In the genomic region with DNA sequence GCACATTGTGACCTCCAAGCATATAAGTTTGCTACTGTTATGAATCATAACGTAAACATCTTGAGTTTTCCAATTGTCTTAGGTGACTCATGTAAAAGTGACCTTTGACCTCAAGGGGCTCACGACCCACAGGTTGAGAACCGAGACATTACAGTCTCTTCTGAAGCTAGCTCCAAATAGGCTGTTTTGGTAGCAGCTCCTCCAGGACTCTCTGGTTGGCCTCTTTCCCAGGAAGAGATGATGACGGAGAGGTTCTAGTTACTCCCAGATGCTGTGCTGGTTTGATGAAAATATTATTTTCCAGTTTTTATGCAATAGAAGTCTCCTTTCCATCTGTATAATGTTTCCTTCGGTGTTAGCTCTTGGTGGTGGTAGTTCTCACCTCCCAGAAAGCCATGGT, we compare ENCODE assay signal across 19 mouse cellular contexts. TPM values are rescaled to one million over a fixed set of nuclear protein-coding genes. Genes with fewer than 3 reads are reported as not detected.
"Had no signal": no experiment of that assay in that cellular context is flagged by ENCODE, and none has a peak within 500 bp of the region (broad histone marks: within the 10 kb centered on the region; RNA-seq: fewer than 3 reads in every experiment).

No protein-coding gene starts in this region.

- H3K27ac ChIP-seq: kidney, embryonic 15.5 days; liver, embryonic 14.5 days; midbrain, embryonic 10.5 days; midbrain, embryonic 15.5 days; neural tube, embryonic 12.5 days had no signal

- H3K4me3 ChIP-seq: kidney, embryonic 15.5 days; midbrain, embryonic 10.5 days; midbrain, embryonic 15.5 days; neural tube, embryonic 12.5 days had no signal

- H3K27me3 ChIP-seq: kidney, embryonic 15.5 days; midbrain, embryonic 15.5 days; neural tube, embryonic 12.5 days had no signal

- H3K9me3 ChIP-seq: kidney, embryonic 15.5 days; midbrain, embryonic 10.5 days; midbrain, embryonic 15.5 days; neural tube, embryonic 12.5 days had no signal

- H3K4me1 ChIP-seq: midbrain, embryonic 10.5 days; midbrain, embryonic 15.5 days; neural tube, embryonic 12.5 days had no signal

- H3K4me2 ChIP-seq: kidney, embryonic 15.5 days; midbrain, embryonic 15.5 days; neural tube, embryonic 12.5 days had no signal

- DNase-seq: kidney, adult 2 months; kidney, postnatal 14 days; lung, postnatal 4 days; thymus, adult 2 months; thymus, postnatal 25 days had no signal

- H3K36me3 ChIP-seq: midbrain, embryonic 10.5 days; midbrain, embryonic 15.5 days; neural tube, embryonic 12.5 days had no signal

- ATAC-seq: intestine, embryonic 16.5 days; lung, postnatal 0 days; midbrain, embryonic 15.5 days had no signal

- H3K9ac ChIP-seq: kidney, embryonic 15.5 days; liver, embryonic 14.5 days; midbrain, embryonic 15.5 days; neural tube, embryonic 12.5 days had no signal

RNA-seq across cellular contexts. Expression of a gene that starts 6.7 kb away (rescaled TPM):
- total RNA-seq: monocyte, adult 5-6 weeks; neutrophil, adult 5-6 weeks had no signal

RNA-seq across cellular contexts. Expression of a gene that starts 11.4 kb away (rescaled TPM):
- total RNA-seq: layer of hippocampus, postnatal 14 days; left cerebral cortex, adult 18-20 months; monocyte, adult 5-6 weeks had no signal

RNA-seq across cellular contexts. Expression of a gene that starts 33.7 kb away (rescaled TPM):
- total RNA-seq: liver, adult 2 months; monocyte, adult 5-6 weeks had no signal
- polyA plus RNA-seq: large intestine, adult 2 months; limb, embryonic 11.5 days; liver, adult 2 months; midbrain, embryonic 10.5 days had no signal
